Mouse (Mus musculus) limb, embryonic 15.5 days (tissue): ENCODE results near the gene Zfp385c. TPM values are rescaled to one million over a fixed set of nuclear protein-coding genes. Genes with fewer than 3 reads are reported as not detected.
A peak's percentile ranks its signal among the peaks of the same experiment; 100 is the strongest.
"Not testable (repeated sequence)": the region's sequence is repeated elsewhere in the genome, so short reads cannot be mapped to it uniquely, and the experiment has no call there.

ENCODE experiments used
- ATAC-seq: fragments of 200-750 bp; cut with Nextera tagmentation; 2 replicates; pipeline ENCODE4 v1.8.0; 2017; ENCODE audit warnings: low read depth, moderate TSS enrichment; ENCODE audit not compliant: insufficient number of reproducible peaks, low FRiP score, low TSS enrichment
- H3K27ac ChIP-seq: fragments of 300-500 bp; sonication (generic); 2 replicates; pipeline ENCODE4 v1.5.1; 2015; ENCODE audit warnings: moderate library complexity, mild to moderate bottlenecking, inconsistent platforms
- H3K27me3 ChIP-seq: fragments of 300-500 bp; sonication (generic); 2 replicates; pipeline ENCODE4 v1.6.1; 2015; ENCODE audit warnings: inconsistent platforms
- H3K36me3 ChIP-seq: fragments of 300-500 bp; sonication (generic); 2 replicates; pipeline ENCODE4 v1.6.1; 2015; ENCODE audit warnings: inconsistent platforms
- H3K4me1 ChIP-seq: fragments of 300-500 bp; sonication (generic); 2 replicates; pipeline ENCODE4 v1.6.1; 2015; ENCODE audit warnings: inconsistent platforms
- H3K4me2 ChIP-seq: fragments of 300-500 bp; sonication (generic); 2 replicates; pipeline ENCODE4 v1.6.1; 2015; ENCODE audit warnings: mild to moderate bottlenecking, inconsistent platforms
- H3K4me3 ChIP-seq: fragments of 300-500 bp; sonication (generic); 2 replicates; pipeline ENCODE4 v1.5.1; 2015; ENCODE audit warnings: mild to moderate bottlenecking, inconsistent platforms
- H3K9ac ChIP-seq: fragments of 300-500 bp; sonication (generic); 2 replicates; pipeline ENCODE4 v1.6.1; 2015; ENCODE audit warnings: inconsistent platforms
- H3K9me3 ChIP-seq: fragments of 300-500 bp; sonication (generic); 2 replicates; pipeline ENCODE4 v1.6.1; 2016; ENCODE audit warnings: inconsistent platforms
- WGBS: fragments of 180-500 bp; shearing (Covaris S2); methylation state at CpG from one replicate; pipeline ENCODE4 v1.1.7; 2015; 5-methylcytosine and 5-hydroxymethylcytosine counted together
- polyA plus RNA-seq: library from polyadenylated mRNA; unstranded; fragments of >200 nt; fragmentation: Nextera tagmentation; extraction: Ambion mirVana; gene quantifications from 2 replicates; pipeline ENCODE4 v1.2.1, GENCODE M21; 2015

The Zfp385c gene
- polyA plus RNA-seq, 1 experiment from 2014 or later: 1.4 TPM

- no peaks in the 10 kb centered on the region for H3K36me3 ChIP-seq
- no peak overlapping the region for H3K27ac ChIP-seq
- 71% methylated on average over 5 of the region's 5 CpGs for WGBS
- no peaks in the 10 kb centered on the region for H3K9me3 ChIP-seq
- H3K4me3 ChIP-seq: no peak overlapping the region
- H3K27me3 ChIP-seq: no peaks in the 10 kb centered on the region
- H3K4me1 ChIP-seq: 0 out of 2 replicates have a peak, but pooled peaks cover 5% of the 10 kb centered on the region
- H3K9ac ChIP-seq: no peak overlapping the region
- ATAC-seq: no peak
- no peak overlapping the region for H3K4me2 ChIP-seq
Measured at GRCm38 (mm10) chr11:100682526-100682925, 9.7 kb downstream of the Zfp385c start.

GRCm38 (mm10) chr11:100681826-100682225 lies 10.4 kb downstream of the Zfp385c start:
- no peaks in the 10 kb centered on the region for H3K27me3 ChIP-seq
- H3K4me2 ChIP-seq: no peak overlapping the region
- peak; percentile 70 for ATAC-seq
- no peak overlapping the region for H3K9ac ChIP-seq
- H3K4me3 ChIP-seq: no peak overlapping the region
- H3K4me1 ChIP-seq: 0 out of 2 replicates have a peak, but pooled peaks cover 3% of the 10 kb centered on the region
- 72% methylated on average over 5 of the region's 5 CpGs for WGBS
- H3K9me3 ChIP-seq: no peaks in the 10 kb centered on the region
- no peak overlapping the region; the same call in 1 of the 2 replicates for H3K27ac ChIP-seq
- H3K36me3 ChIP-seq: no peaks in the 10 kb centered on the region

DNA sequence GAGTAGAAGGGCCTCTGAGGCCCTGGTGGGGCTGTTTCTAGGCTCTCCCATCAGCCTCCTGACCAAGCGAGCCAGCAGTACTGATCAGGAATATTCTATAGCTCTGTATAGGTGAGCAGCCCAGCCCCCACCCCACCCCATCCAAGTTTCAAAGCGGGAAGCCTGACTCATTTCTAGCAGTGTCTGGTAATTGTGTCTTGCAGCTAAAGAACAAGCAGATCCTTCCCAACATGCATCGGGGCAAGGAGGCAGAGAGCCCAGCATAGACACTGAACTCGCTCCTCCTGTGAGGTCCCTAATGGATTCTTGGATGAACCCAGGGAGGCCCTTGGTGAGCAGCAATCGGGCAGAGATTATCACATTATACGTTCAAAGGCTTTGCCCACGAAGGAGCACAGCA lies 14.4 kb downstream of the Zfp385c start:
- ATAC-seq: no peak
- WGBS: 51% methylated on average over 7 of the region's 7 CpGs

DNA sequence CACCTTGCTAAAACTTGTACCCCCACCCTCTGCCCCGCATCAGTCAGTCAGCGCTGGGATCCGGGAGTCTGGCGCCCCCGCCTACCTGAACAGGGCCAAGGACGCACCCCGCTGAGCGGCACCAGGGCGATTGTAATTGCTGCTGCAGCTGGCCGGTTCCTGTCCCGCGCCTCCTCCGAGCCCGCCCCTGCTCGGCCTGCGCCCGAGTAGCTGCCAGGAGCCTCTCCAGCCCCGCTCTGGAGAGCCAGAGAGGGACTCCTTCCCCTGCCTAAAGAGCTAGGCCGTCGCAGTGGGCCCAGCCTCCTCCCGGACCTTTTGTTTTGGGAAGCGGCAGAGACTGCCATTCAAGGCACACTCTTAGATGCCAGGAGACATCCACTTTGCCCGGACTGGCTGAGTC lies 19.1 kb downstream of the Zfp385c start:
- ATAC-seq: no peak
- peak overlapping the region; percentile 29; the same call in 1 of the 2 replicates for H3K9ac ChIP-seq
- peaks cover 13% of the 10 kb centered on the region for H3K4me1 ChIP-seq
- no peaks in the 10 kb centered on the region for H3K36me3 ChIP-seq
- H3K4me2 ChIP-seq: peak overlapping the region; percentile 33
- no peak overlapping the region for H3K27ac ChIP-seq
- no peaks in the 10 kb centered on the region for H3K9me3 ChIP-seq
- 0 out of 2 replicates have a peak overlapping the region, but pooled peaks have one; percentile 15 for H3K4me3 ChIP-seq
- 2% methylated on average over 16 of the region's 23 CpGs for WGBS
- H3K27me3 ChIP-seq: peaks cover 8% of the 10 kb centered on the region; the same call in 1 of the 2 replicates

More for the DNA sequence above, 14.4 kb downstream of the Zfp385c start:
- H3K36me3 ChIP-seq: no peaks in the 10 kb centered on the region
- H3K4me1 ChIP-seq: peaks cover 11% of the 10 kb centered on the region
- no peak overlapping the region for H3K4me2 ChIP-seq
- no peaks in the 10 kb centered on the region for H3K9me3 ChIP-seq
- no peak overlapping the region for H3K4me3 ChIP-seq
- H3K9ac ChIP-seq: no peak overlapping the region
- H3K27ac ChIP-seq: no peak overlapping the region
- H3K27me3 ChIP-seq: 0 out of 2 replicates have a peak, but pooled peaks cover 4% of the 10 kb centered on the region

- Histone ChIP-seq H3K36me3 (no peaks in the 10 kb centered on the region), H3K27ac (no peak overlapping the region), H3K9ac (no peak overlapping the region), H3K9me3 (no peaks in the 10 kb centered on the region), H3K4me3 (no peak overlapping the region), H3K4me1 (peaks cover 13% of the 10 kb centered on the region), H3K4me2 (no peak overlapping the region), H3K27me3 (peaks cover 8% of the 10 kb centered on the region; the same call in 1 of the 2 replicates)
- whole genome bisulfite sequencing: 76% methylated on average over 2 of the region's 2 CpGs
- ATAC-seq: no peak
Measured at GRCm38 (mm10) chr11:100671956-100672355, 20.3 kb downstream of the Zfp385c start.

- WGBS: 62% methylated on average over 1 of the region's 1 CpGs
- no peak overlapping the region for H3K9ac ChIP-seq
- H3K4me2 ChIP-seq: no peak overlapping the region
- H3K36me3 ChIP-seq: no peaks in the 10 kb centered on the region
- no peaks in the 10 kb centered on the region for H3K9me3 ChIP-seq
- H3K27me3 ChIP-seq: peaks cover 8% of the 10 kb centered on the region; the same call in 1 of the 2 replicates
- H3K27ac ChIP-seq: no peak overlapping the region
- peaks cover 13% of the 10 kb centered on the region for H3K4me1 ChIP-seq
- no peak for ATAC-seq
- no peak overlapping the region for H3K4me3 ChIP-seq
Measured at GRCm38 (mm10) chr11:100671049-100671448, 21.2 kb downstream of the Zfp385c start.

DNA sequence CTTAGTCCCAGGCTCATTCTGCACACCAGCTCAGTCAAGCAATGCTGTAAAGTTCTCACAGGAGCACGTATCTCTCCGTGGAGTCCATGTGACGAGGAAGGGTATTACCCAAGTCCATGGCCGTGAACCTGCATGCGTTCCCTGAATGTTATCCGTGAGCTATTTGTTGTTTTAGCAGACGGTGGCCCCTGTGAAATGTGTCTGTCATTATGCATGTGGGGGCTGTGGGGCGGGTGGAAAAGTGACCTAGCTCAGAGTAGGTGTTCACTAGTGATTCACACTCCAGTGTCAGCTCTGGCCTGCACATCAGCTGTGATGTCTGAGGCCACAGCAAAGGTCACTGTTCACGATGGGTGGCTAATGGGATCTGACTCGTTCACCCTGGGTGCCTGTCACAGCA lies 32.4 kb downstream of the Zfp385c start:
- Histone ChIP-seq H3K4me2 (no peak overlapping the region), H3K9ac (no peak overlapping the region), H3K4me3 (no peak overlapping the region), H3K27ac (no peak overlapping the region), H3K9me3 (no peaks in the 10 kb centered on the region), H3K36me3 (no peaks in the 10 kb centered on the region), H3K27me3 (no peaks in the 10 kb centered on the region), H3K4me1 (peaks cover 14% of the 10 kb centered on the region)
- WGBS: 67% methylated on average over 10 of the region's 10 CpGs
- no peak for ATAC-seq

DNA sequence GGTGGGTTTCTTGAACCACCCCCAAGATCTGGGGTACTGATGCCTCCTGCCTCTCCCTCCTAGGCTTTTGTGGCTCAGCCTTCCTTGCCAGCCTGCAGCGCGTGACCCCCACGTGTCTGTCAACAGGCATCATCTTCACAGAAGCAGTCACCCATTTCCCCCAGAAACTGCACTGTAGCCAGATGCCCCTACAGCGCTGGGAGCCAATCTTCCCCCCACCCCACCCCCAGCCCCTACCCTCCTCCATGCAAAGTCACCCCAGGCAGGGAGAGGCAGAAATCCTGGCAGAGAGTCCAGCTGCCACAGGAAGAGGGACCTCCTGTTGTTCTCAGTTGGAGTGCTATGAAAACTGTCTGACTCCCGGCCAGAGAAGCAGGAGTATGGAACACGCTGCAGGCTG lies 35.8 kb downstream of the Zfp385c start:
- H3K4me1 ChIP-seq: peaks cover 14% of the 10 kb centered on the region
- no peak for ATAC-seq
- peaks cover 6% of the 10 kb centered on the region for H3K27me3 ChIP-seq
- H3K9me3 ChIP-seq: no peaks in the 10 kb centered on the region
- H3K4me3 ChIP-seq: no peak overlapping the region
- H3K9ac ChIP-seq: no peak overlapping the region
- H3K27ac ChIP-seq: no peak overlapping the region
- WGBS: 9% methylated on average over 6 of the region's 6 CpGs
- no peak overlapping the region for H3K4me2 ChIP-seq
- no peaks in the 10 kb centered on the region for H3K36me3 ChIP-seq

GRCm38 (mm10) chr11:100655589-100655988 lies 36.7 kb downstream of the Zfp385c start:
- not testable (repeated sequence) for H3K9ac ChIP-seq, H3K27ac ChIP-seq, ATAC-seq, H3K4me3 ChIP-seq, H3K4me2 ChIP-seq, H3K9me3 ChIP-seq, H3K36me3 ChIP-seq
- WGBS: 61% methylated on average over 3 of the region's 3 CpGs
- Histone ChIP-seq H3K27me3 (peaks cover 14% of the 10 kb centered on the region), H3K4me1 (peaks cover 14% of the 10 kb centered on the region)

DNA sequence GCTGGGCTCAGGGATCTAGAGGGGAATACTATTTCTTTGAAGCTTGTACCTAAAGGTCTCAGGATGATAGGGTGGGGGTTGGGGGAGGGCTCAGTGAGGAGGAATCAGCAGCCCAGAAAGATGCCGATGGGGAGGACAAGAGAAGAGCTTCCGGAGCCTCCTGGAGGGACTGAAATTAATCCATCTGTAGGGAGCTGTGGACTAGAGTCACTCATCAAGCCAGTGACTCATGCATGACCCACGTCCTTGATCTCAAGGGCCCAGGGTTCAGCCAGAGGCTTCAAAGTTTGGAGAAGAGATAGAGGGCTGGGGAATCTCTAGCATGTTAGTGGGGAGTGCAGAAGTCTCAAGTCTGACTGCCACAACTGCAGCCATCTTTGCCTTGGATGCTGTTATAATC lies 40.5 kb downstream of the Zfp385c start:
- H3K27me3 ChIP-seq: peaks cover 39% of the 10 kb centered on the region
- no peak overlapping the region for H3K27ac ChIP-seq
- no peak overlapping the region for H3K4me3 ChIP-seq
- H3K9ac ChIP-seq: no peak overlapping the region
- H3K4me1 ChIP-seq: peaks cover 5% of the 10 kb centered on the region
- WGBS: 20% methylated on average over 3 of the region's 3 CpGs
- H3K9me3 ChIP-seq: no peaks in the 10 kb centered on the region
- no peak for ATAC-seq
- no peaks in the 10 kb centered on the region for H3K36me3 ChIP-seq
- H3K4me2 ChIP-seq: no peak overlapping the region

GRCm38 (mm10) chr11:100651205-100651604 lies 41.0 kb downstream of the Zfp385c start:
- no peak overlapping the region for H3K27ac ChIP-seq

DNA sequence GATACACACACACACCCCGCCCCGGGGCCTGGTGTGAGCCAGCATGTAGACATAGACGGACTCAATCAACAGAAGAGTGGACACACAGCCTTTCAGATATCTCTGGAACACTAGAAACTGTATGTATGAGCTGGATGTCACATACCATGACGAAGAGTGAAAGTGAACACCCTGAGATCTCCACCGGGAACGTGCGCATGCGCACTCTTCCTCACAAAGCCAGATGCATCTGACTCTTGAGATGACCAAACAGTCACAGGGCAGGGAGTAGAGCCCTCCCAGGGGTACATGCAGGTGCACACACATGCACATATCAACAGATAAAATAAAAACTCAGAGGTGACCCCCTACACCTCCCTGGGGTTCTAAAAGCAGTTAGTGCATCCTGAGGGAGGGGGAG lies 43.9 kb downstream of the Zfp385c start:
- Histone ChIP-seq H3K4me3 (no peak overlapping the region), H3K27me3 (peaks cover 39% of the 10 kb centered on the region), H3K4me2 (no peak overlapping the region), H3K9ac (no peak overlapping the region), H3K36me3 (no peaks in the 10 kb centered on the region), H3K27ac (no peak overlapping the region), H3K9me3 (no peaks in the 10 kb centered on the region), H3K4me1 (peaks cover 11% of the 10 kb centered on the region)
- ATAC-seq: no peak
- 84% methylated on average over 8 of the region's 8 CpGs for WGBS

More at GRCm38 (mm10) chr11:100651205-100651604, 41.0 kb downstream of the Zfp385c start:
- H3K9me3 ChIP-seq: no peaks in the 10 kb centered on the region
- no peak for ATAC-seq
- H3K9ac ChIP-seq: no peak overlapping the region
- WGBS: 9% methylated on average over 7 of the region's 8 CpGs
- no peaks in the 10 kb centered on the region for H3K4me1 ChIP-seq
- no peak overlapping the region for H3K4me2 ChIP-seq
- H3K4me3 ChIP-seq: no peak overlapping the region
- no peaks in the 10 kb centered on the region for H3K36me3 ChIP-seq
- H3K27me3 ChIP-seq: peaks cover 39% of the 10 kb centered on the region

- H3K9ac ChIP-seq: no peak overlapping the region
- H3K4me2 ChIP-seq: no peak overlapping the region
- H3K27me3 ChIP-seq: peaks cover 32% of the 10 kb centered on the region
- no peak for ATAC-seq
- no peaks in the 10 kb centered on the region for H3K9me3 ChIP-seq
- H3K27ac ChIP-seq: no peak overlapping the region
- no peaks in the 10 kb centered on the region for H3K36me3 ChIP-seq
- H3K4me3 ChIP-seq: no peak overlapping the region
- 15% methylated on average over 1 of the region's 1 CpGs for WGBS
- H3K4me1 ChIP-seq: peaks cover 11% of the 10 kb centered on the region
Measured at GRCm38 (mm10) chr11:100646265-100646664, 46.0 kb downstream of the Zfp385c start.
